Mouse (Mus musculus) c-Kit-positive CD71-negative TER-119-negative erythroid progenitor cells, embryonic 14.5 days (primary cell): ENCODE results near the gene Atp11c.

Source experiments
- DNase-seq: peaks from one replicate; pipeline ENCODE4 v3.0.0-alpha.2; 2013; ENCODE audit warnings: low read depth

The Atp11c gene

GRCm38 (mm10) chrX:60592598-60592997 lies at the start of gene Atp11c:
Gene Atp11c (minus strand): TSS chrX:60592698.
- DNase-seq: no peak

DNA sequence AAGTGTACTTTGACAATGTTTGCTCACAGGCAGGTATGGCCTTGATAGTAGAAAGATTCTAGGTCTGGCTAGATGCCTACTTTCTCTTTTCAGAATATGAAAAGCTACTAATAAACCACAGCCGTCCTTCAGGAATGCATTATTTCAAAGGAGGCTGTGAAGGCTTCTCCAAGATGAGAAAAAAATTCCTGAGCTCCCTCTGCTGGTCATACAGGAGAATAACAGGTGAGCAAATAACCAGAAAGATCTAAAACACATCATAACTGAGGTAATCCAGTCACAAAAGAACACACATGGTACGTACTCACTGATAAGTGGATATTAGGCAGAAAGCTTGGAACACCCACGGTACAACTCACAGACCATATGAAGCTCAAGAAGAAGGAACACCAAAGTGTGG lies 16.7 kb upstream of the Atp11c start:
- no peak for DNase-seq

- no peak for DNase-seq
Measured at GRCm38 (mm10) chrX:60570539-60570938, 22.0 kb downstream of the Atp11c start.

DNA sequence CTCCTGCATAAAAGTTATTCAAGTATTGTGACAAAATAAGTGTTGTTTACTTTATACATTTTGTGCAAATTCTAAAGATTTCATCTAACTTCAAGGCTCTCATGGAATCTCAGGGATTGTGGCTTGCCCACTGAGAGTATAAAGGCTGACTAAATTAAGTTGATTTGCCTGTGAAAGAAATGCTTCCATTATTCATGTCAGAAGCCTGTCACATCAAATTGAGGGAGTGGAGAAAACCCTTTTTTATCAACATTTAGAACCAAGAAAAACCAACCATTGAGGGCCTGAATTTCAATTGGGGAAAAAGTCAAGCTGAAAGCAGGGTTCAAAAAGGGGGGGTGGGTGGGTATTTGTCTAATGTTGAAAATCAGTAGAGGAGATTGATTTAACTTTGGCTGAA lies 23.5 kb downstream of the Atp11c start:
- no peak for DNase-seq

DNA sequence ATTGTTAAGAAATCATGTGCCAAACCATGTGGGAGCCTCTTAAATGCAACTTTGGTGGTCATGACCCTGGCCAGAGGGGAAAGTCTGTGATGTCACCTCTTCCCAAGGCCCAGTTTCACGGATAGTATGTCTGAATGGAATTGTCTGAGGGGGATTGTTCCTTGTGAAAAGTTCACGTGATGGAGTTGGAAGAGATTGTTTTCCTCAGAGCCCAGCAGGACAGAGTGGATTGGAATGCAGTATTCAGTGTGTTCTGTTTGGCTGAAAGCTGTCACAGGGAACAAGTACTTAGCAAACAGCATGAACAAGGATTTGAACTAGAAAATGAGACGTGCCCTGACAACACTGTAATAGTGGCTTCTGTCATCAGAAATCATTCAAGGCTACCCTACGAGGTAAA lies 37.3 kb downstream of the Atp11c start:
- no peak for DNase-seq

DNA sequence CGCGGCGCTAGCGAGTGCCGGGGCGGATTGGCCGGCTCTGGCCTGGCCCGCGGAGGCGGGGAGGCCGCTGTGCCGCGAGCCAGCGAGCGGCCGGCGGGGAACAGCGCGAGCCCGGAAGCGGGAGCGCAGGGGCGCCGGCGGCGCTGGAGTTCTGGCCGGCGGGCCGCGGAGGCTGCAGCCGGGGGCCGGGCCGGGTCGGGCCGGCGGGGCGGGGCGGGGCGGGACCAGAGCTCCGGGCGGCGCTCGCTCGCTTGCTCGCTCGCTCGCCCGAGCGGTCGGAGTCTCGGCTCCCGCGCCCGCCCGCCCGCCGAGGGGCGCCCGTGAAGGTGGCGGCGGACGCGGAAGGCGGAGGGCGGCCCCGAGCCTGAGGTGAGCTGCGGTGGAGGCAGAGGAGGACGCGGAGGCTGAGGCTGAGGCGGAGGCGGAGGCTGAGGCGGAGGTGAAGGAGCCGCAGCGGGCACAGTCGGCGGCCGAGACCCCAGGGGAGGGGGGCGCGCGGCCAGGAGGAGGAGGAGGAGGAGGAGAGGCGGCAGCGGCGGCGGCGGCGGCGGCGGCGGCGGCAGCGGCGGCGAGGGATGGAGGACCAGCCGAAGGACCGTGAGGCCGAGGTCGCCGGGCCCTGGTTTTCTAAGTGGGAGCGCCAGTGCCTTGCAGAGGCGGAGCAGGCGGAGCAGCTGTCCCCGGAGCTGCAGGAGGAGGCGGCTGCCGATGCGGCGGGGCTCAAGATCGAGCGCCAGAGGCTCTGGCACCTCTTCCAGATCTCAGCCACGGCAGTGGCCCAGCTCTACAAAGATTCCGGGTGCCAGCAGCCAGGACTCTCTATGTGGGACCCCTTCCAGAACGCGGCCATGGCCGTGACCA lies 44.8 kb downstream of the Atp11c start:
- DNase-seq: no peak

DNA sequence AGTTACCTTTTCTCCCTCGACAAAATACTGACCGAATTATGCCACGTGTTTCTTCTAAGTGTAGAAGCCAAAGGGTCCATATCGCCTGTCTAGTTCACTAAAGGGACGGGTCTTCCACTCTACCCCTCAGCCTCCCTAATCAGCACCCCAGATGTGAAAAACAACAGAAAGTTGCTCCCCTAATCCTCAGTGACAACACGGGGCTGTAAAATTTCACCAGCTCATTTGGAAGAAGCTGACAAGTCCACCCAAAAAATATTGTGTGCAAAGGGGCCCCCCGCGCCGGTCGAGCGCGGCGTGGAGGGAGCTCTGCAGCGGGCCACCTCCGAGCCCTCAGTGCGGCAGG lies 45.4 kb downstream of the Atp11c start:
- no peak for DNase-seq

DNA sequence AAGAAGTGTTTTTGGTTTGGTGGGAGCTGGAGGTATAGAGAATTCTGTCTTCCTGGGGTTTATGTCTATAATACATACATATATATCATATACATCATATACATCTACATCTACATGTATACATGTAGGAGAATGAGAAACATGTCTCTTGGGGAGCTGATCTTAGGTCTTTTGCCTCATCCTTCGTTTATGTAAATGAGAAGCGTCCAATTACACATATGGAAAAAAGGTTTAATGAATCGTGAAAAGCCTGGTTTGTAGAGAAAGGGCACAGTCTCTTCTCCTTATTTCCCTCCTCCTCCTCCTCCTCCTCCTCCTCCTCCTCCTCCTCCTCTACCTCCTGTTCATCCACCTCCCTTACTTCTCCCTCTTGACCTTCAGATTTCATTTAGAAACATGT lies 46.6 kb downstream of the Atp11c start:
- DNase-seq: no peak

- no peak for DNase-seq
Measured at GRCm38 (mm10) chrX:60545444-60545843, 47.1 kb downstream of the Atp11c start.

GRCm38 (mm10) chrX:60544098-60544497 lies 48.4 kb downstream of the Atp11c start:
- no peak for DNase-seq

- DNase-seq: no peak
Measured at GRCm38 (mm10) chrX:60542901-60543300, 49.6 kb downstream of the Atp11c start.

DNA sequence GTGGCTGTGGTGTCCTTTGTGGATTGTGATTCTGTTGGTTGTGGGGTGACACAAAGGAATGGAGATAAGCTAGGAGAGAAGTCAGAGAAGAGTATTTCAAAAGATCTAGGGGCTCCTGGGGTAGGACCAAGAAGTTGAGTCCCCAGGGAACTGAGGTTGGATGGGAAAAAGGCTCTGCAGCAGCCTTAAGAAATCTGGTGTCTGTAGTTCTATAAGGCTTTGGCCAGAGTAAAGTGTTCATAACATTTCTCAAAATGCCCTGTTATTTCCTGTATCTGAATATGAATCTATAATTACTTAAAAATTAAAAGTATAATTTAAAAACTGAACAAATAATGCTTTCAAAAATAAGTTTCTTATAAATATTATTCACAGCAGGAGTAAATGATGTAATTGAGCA lies 53.3 kb downstream of the Atp11c start, which contains the start of gene Gm7073:
TSS of gene Gm7073 (minus strand) at position 101 of the 400 bp plus-strand sequence.
- DNase-seq: no peak

GRCm38 (mm10) chrX:60503995-60504394 lies 88.5 kb downstream of the Atp11c start:
- no peak for DNase-seq

DNA sequence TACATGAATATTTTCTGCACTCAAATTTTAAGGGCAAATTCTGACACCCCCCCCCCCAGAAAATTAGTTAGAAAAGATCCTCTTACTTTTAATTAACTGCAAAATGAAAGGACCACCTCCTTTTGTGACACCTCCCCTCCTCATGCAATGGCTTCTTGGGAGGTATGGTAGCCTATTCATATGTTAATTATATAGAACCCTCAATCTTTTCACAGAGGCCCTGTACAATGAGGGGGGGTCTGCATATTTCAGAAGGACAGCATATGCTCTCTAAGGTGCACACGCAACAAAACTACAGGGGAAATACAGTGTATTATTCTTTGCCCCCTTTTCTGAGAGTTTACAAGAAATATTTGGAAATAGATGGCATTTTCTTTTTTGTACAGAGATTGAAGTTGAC lies 94.7 kb downstream of the Atp11c start:
- DNase-seq: no peak

DNA sequence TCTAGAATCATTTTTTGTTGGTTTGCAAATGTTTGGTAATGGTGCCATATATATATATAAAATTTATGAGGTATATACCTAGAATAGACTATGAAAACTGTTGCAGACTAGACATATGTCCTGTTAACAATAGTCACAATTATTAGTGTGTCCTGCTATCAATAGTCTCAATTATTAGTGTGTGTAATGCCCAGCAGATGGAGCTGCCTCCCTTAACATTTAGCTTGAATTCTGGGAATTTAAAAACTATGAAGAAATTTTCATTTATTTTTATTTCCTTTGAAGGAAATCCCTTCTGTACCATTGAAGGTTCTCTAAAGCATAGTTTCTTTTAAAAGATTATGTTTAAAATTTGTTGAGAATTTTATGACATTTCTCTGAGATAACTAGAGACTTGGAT lies 97.2 kb downstream of the Atp11c start:
- no peak for DNase-seq

DNA sequence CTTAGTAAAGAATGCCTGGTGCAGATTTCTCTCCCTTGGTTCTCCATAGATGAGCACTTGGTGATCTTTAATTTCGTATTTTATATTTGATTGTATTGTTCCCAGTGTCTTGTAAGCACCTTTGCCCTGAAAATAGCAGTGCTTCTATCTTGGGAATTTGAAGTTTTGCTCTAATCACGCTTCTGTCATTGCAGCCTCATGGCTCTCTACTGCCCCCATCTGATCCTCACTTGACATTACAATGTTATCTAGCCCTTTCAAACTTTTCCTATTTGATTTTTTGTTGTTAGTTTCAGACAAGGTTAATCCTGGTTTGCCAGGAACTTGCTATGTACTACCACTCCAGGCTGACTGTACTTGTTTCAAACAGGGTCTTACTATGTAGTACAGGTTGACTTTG lies 128.7 kb downstream of the Atp11c start:
- DNase-seq: no peak

- no peak for DNase-seq
Measured at GRCm38 (mm10) chrX:60414563-60415111, 177.9 kb downstream of the Atp11c start.

- DNase-seq: no peak
Measured at GRCm38 (mm10) chrX:60405681-60406080, 186.8 kb downstream of the Atp11c start.

DNA sequence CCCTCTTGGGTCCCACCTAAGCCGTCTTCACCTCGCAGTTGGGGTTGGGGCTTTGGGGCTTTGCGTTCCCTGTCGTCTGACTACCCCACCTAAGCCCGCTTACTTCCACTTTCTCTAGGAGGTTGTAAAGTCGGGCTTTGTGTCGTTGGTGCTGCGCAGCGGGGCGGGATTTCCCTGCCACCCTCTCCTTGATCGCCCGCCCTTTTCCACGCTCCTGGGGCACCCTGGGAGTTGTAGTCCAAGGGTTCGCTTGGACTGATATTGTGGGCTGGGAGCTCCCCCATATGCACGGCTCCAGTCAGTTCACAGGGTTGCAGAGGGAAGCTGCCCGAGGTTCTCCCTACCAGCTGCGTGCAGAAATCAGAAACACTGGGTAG lies 187.8 kb downstream of the Atp11c start:
- peak; percentile 64 for DNase-seq

DNA sequence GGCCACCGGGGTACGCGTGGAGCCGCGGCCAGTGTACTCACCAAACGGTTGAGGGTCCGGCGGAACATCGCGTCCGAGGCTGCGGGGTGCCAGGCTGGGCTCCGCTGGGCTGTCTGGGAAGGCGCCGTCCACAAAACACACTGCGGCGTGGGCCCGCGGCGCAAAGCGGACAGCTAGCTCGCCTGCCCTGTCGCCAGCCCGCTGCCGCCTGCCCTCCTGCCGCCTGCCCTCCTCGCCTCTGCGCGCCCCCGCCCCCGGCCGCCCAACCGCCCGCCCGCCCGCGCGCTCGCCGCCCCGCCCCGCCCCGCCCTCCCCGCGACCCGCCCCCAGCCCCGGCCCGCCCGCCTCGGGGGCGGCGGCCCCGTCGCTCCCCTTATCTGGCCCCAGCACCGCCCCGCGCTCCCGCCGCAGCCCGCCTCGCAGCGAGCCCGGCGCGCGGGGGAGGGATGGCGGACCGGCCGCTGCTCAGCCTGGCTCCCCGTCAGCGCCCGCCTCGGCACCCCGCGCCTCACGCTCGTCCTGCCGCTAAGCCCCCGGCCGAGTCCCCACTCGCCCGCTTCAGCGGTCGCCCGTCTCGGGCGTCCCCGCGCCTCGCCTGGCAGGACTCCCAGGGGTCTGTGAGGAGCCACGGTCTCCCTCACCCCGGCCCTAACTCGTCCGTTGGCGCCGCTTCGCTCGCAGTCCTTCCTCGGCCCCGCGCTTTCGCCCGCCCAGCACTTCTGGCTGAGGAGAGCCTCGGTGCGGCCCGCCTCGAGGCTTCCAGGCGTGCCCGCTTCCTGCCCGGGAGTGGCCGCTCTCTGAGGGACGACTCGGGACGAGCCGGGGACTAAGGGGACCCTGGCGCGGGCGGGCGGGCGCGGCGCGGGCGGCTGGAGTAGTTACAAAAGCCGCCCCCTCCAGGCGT lies 188.5 kb downstream of the Atp11c start:
- peak; percentile 12 for DNase-seq

- DNase-seq: no peak
Measured at GRCm38 (mm10) chrX:60403062-60403763, 189.3 kb downstream of the Atp11c start.

DNA sequence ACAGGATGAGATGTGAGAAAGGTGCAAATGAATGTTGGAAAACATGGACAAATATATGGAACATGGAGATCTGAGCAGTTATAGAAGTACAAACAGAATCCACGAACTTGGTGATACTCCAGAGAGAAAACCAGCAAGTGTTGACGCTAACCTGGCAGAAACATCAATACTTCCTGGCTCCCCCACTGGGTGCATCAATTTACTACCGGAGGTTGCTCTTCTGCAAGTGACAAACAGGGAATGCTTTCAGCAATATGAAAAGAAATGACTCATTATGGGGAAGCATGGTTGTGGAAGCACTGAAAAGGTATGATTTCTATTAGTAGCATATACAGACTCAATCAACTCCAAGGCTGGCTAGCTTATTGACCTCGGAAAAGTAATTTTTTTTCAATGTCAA lies 198.2 kb downstream of the Atp11c start:
- DNase-seq: no peak
